Mouse (Mus musculus): ENCODE results near the gene Parp16.

Parp16 gene

DNA sequence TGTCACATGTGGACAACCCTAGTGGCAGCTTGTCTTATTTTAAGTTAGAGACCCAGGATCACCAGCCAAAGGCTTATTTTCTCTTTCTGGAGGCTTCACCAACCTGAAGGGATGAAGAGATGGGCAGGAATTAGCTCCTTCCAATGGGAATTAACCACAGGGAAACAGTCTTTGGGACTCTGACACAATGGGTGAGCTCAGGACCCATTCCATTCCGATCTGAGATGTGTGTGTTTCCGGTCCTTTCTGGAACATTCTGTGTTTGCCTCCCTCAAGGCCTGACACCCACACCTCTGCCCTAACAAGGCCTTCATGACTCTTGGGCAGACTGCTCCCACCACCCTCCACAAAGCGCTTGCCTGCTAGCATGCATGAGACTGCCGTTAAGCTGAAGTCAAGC, at the start of gene Parp16:
Parp16 (plus strand) TSS at position 301 of the 400 bp plus-strand sequence.
- no peak for DNase-seq (ENCODE audit: low read depth, low spot score)

DNA sequence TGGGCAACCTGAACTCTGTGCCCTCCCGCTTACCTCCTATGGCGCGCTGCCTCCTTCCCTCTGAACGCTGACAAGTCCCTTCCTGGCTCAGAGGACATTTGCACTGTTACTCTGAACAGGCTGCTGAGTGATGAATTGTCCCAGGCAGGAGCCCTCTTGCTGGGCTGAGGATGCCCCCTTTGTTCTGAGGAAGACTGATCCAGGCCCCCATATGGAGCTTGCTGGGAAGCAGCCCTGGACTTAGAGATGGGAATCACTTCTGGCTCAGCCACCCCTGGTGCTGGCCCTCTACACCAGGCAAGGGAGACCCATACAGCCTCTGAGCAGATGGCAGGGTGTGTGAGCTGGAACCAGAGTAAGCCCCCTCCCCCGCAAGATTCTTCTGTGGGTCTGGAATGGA, 49.2 kb upstream of the Parp16 start:
- DNase-seq (ENCODE audit: low read depth, low spot score): no peak

DNA sequence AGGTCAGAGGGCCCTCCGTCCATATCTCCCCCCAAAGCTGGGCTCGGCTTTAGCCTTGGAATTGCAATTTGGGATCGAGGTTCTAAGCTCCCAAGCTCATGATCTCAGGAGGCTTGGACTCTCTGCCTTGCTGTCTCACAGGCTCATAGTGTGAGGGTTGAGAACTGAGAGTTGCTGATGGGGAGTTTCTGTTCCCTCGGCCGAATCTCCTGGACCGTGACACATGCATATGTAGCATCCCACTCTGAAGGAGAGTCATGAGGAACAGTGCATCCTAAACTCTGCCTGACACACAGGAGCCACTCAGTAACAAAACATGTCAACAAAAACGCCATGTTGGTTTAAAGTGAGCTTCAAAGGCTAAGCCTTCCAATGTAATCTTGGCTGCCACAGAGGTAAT, 46.6 kb upstream of the Parp16 start:
- no peak for DNase-seq (ENCODE audit: low read depth, low spot score)

DNA sequence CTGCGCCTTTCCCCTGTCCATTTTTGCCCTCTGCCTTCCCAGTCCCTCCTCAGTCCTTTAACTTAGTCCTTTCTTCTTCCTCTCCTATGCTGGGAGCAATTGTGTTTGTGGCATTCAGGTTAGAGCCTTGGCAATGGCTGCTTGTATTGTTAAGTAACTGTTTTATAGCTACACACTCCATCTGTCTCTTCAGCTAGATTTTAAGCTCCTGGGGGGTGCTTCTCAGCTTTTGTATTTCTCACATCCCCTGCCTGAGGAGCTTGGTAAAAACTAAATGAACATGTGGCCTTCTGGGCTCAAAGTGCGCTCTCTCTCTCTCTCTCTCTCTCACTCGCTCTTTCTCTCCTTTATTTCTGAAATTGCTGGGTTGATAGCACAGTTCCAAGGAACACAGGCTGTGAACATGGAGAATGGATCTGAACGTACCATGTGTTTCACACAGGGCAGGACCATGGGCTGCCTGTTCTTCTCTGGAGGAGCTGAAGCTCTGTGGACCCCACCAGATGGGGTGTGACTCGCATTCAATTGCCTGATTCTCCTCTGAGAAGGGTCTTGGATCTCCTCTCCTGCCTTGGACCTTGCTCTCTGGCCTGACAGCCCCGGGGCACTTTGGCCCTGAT, 42.3 kb upstream of the Parp16 start:
- no peak for DNase-seq (ENCODE audit: low read depth, low spot score)

DNA sequence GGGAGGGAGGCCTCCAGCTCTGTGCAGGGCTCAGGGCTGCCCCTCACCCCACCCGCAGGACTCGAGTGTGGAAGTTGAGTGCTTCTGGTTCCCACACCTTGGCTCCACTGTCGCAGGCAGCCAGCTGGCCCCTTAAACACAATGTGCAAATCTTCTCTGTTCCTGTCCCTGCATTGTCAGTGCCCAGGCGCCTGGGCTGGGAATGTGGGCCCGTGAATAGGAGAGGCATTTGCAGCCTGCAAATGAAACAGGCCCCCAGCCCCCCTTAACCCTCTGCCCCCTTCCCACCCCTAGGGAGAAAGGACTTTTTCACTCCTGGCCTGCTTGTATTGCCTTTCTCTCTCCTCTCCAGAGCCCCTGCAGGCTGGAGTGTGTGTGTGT, 41.8 kb upstream of the Parp16 start:
- DNase-seq (ENCODE audit: low read depth, low spot score): no peak

DNA sequence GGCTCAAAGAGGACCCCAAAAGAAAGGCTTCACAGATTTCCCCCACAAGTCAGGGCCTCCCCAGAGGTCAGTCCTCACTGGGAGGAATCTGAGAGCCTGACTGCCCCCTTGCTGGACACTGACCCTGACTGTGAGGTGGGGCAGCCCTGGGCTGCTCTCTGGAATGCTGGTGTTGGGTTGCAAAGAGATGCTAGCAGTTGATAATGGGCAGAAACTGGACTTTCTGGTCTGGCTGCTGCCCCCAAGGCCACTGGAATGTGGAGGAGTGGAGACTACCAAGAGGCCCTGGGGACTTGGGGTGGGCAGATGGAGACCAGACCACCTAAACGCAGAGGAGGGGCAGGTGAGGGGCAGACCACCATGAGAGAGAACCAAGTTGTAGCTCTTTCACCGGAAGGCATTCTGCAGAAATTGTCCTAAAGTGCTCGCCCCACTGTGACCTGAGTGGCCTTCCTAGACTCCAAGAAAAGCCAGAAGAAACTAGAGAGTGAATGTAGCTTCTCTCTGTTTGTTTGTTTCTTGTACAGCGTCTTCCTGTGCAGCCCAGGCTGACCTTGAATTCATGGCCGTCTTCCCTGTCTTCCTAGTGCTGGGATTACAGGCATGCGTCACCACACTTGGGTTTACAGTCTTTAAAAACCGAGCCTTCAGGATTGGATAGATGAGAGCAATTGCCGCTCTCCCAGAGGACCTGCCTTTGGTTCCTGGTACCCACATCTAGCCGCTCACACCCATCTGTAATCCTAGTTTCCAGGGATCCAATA, 40.3 kb upstream of the Parp16 start:
- no peak for DNase-seq (ENCODE audit: low read depth, low spot score)

DNA sequence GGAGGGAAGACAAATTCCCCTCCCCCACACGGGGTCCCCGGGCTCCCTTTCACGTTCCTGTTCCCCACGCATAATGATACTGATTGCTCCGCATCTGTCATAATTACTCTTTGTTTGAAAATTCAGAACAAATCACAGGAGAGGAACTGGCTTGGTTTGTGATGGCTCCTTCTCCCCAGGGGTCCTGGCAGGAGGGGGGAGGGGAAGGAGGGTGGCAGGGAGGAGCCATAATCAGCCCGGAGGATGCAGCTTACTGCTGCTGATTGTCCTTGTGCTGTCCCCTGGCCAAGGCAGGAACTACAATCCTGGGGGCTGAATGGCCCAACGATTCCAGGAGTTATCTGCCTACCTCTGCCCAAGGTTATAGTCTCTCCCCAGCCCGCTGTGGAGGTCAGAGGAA, 38.5 kb upstream of the Parp16 start:
- peak; percentile 66 for DNase-seq (ENCODE audit: low read depth, low spot score)

DNA sequence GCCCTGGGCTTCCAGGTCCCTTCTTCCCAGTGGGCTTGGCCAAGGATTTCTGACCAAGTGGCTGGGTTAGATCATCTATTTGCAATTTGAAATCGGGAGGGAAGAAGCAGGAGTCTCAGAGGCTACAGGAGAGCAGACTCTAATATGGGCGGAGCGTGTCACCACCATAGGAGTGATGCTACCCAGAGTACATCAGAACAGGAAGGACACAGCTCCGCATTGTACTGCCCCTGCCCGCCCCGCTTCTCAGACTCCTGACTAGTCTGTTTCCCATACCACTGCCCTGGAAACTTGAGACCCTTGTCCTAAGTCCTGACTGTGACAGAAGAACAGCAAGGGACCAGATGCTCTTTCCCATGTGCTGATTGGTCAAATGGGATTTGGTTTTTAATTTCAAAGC, 37.5 kb upstream of the Parp16 start:
- DNase-seq (ENCODE audit: low read depth, low spot score): no peak

DNA sequence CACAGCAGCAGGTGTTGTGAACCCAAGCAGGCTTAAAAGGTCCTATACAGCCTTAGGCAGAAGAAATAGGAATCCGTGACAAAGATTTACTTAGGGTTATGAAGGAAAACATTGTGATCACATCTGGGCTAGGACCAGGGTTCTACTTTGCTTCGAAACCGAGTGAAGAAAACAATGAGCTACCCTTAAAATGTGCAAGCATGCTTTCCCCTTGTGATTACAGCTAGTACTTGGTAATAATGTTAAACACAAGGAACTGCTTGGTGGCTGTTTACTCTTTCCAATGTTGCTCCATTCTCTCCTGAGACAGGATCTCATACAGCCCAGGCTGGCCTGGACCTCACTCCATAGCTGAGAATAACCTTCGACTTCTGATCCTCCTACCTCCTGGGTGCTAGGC, 34.0 kb upstream of the Parp16 start:
- DNase-seq (ENCODE audit: low read depth, low spot score): no peak

DNA sequence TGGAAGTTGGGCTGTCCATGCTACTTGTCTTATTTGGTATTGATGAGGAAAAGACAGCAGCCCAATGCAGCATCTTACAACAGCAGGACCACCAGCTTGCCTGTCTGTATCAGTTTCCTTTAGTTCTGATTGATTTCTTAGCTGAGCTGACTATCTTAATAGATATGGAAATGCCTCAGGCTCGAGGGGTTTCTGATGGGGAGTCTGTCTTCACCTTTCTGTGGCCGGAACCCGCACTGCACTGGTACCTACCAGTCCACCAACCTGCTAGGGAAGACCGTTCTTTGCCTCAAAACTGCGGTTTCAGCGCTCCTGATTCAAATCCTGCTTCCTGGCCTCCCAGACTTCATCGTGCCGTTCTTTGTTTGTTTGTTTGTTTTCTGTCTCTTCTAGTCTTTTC, 33.3 kb upstream of the Parp16 start:
- no peak for DNase-seq (ENCODE audit: low read depth, low spot score)

DNA sequence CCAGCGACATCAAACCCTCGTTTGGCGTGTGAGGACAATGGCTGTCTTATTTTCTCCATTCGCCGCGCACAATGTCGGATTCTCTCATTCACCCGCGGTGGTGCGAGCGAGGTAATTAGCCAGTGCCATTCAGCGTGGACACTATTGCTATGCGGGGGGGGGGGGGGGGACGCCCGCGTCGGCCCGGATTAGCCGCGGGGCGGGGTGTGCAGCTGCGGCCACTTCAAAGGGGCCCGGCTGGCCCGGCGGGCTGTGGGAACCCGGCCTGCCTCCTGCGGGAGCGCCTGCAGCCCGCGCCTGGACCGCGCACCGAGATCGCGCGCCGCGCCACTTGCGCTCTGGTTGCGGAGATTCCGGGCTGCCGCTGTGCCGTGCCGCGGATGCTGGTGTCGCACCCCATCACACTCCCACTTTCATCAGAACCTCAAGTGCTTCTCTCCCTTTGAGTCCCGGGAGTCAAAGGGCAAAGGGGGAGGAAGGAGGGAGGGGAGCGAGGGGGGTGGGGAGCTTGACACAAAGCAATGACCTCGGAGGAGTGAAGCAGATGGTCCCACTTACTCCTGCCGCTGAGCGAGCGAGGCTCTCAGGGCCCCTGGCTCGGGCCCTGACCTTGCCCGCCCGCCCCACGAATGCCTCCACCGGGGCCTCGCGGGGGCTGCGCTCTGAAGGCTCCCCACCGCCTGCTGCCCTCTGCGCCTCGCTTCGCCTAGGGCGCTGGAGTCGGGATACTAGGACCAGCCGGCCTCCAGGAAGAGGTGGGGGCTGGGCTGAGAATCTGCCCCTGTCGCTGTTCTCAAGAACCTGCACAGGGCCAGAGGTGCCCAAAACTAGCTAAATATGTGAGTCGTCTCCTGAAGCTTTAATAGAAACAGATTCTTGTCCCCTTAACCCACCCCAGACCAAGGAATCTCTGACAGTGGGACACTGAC, 32.2 kb upstream of the Parp16 start:
- DNase-seq (ENCODE audit: low read depth, low spot score): peak; percentile 63

DNA sequence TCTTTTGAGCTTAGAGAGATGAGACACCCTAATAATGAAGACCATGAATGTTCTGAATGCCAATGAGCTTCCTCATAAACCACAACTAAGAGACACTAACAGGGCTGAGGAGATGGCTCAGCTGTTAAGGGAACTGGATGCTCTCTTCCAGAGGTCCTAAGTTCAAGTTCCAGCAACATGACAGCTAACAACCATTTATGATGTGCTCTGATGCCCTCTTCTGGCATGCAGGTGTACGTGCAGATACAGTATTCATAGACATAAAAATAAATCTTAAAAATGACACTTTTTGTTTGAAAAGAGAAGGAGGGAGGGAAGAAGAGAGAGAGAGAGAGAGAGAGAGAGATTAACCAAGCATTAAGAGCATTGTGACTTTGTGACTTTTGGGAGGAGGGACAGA, 30.3 kb upstream of the Parp16 start:
- DNase-seq (ENCODE audit: low read depth, low spot score): peak; percentile 71

DNA sequence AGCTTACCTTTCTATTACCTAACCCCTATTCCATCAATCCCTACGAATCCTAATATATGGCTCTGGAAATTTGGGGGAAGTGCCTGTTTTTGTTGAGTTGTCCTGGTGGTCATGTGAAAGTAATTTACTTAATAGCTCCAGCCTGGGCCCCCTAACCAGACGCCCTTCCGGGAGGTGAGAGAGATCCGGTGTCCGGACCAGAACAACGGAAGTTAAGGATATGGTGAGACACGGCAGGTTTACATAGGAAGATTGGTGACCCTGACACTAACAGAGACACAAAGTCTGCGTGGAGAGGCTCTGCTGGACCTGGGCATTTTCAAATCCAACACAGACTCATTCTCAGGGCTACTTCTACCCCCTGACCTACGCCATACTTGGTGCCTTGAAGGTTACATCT, 28.8 kb upstream of the Parp16 start:
- no peak for DNase-seq (ENCODE audit: low read depth, low spot score)

DNA sequence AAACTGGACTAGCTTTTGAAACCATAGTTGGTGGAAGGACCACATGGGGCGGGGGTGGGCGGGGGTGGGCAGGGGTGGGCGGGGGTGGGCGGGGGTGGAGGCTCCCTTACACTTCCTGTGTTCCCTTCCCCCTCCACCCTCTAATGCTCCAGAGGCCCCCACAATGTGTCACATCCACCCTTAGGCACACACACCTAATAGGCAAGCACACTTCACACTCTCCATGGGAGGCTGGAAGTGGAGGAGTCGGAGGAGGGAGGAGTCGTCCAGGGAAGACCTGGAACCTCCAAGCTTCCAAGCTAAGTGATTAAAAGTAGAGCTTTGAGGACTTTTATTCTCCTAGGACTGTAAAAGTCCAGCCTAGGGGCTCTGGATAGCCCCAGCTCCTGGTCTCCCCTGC, 26.6 kb upstream of the Parp16 start:
- DNase-seq (ENCODE audit: low read depth, low spot score): no peak

DNA sequence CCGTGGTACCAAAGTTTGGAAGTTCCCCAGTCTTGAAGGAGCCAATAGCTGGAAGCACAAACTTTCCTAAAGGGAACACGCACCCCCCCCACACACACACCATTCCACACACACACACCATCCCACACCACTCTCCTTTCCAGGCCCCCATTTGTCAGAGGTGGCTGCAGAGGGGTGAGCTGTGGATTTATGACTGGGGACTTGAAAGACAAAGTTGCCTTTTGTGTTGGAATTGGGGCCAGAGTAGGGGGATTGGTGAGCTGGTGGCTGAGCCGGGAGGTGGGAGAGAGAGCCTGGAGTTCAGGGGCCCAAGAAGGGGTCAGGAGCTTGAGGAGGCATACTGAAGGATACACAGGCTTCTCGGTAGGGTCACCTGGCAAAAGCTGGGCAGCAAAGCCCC, 26.2 kb upstream of the Parp16 start:
- no peak for DNase-seq (ENCODE audit: low read depth, low spot score)

DNA sequence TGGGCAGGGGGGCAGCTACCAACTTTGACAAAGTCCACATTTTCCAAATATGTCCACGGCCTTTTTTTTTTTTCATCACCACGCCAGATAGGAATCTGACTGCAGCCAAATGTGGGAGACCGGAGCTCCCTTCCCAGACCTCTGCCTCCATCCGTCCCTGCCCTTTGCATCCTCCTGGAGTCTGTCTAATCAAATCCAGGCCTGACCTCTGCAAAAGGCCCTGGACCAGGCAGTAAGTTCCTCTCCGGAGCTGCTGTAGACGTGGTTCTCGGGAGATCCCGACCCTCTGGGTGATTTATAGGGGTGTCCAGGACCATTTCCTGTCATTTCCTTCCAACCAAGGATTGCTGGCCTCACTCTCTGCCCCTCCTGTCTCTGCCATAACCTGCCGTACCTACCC, 22.5 kb upstream of the Parp16 start:
- DNase-seq (ENCODE audit: low read depth, low spot score): no peak

DNA sequence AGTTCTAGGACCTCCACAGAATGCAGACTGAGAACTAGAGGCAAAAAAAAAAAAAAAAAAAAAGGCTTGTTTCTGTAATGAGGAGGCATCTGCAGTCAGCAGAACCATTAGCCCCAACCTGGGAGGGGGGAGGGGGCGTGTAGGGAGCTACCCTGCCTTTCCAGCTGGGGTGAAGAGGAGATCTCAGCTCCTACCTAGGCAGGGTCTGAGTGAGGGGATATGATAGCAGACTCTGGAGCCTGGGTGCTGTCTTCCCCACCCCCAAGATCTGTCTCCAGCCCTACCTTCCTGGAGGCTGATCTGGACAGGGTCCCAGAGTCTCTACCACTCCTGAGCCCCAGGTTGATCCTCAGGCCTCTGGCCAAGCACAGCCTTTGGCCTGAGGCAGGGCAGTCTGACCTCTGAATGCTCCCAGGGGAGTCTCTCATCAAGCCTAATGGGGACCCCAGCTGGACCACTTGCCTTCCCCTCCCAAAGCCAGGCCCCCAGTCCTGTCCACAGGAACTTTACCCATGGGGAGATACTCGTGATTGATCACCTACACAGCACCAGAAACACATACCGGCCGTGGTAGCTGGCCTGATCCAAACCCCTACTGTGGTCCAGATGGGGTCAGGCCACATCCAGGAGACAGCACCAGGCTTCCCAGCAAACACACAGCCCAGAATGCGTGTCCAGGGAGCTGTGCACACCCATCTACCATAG, 19.8 kb upstream of the Parp16 start:
- DNase-seq (ENCODE audit: low read depth, low spot score): peak; percentile 84

DNA sequence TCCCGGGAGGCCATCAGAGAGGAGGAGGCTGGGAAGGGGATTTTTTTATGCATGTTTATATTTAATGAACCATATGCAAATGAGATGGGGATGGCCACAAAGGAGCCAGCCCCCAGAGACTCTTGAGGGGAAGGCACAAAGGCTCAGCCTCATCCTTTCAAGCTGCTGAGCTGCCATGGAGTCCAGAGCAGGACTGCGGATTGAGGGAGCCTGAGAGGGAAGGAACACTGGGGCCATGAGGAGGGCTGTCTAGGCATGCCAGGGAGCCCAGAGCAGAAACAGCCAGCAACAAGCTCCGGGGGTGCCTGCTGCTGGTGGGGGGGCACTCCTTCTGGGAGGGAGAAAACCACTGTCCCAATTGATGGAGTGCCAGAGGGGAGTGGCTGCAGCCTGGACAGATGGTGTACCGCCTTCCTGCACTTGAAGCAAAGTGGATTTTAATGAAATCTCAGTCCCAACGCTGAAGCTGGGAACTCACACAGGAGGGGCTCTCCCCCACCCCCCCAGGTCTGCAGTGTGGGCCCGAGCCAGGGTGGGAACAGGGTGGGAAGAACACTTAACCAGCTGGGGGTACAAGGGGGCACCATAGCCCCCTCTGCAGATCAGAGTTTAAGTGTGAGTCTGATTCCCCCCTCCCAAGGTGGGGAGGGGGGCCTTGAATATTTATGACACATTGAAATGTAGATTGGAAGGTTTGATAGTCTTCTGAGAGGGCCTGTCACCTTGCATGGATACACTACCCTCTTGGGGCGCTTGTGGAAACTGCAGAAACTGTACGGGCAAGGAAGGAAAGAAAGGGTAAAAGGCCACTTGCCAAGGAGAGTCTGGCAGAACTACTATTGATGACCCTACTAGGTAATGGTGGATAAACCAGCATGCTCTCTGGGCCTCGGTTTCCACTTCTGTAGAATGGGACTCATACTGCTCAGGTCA, 18.9 kb upstream of the Parp16 start:
- DNase-seq (ENCODE audit: low read depth, low spot score): peak; percentile 70

DNA sequence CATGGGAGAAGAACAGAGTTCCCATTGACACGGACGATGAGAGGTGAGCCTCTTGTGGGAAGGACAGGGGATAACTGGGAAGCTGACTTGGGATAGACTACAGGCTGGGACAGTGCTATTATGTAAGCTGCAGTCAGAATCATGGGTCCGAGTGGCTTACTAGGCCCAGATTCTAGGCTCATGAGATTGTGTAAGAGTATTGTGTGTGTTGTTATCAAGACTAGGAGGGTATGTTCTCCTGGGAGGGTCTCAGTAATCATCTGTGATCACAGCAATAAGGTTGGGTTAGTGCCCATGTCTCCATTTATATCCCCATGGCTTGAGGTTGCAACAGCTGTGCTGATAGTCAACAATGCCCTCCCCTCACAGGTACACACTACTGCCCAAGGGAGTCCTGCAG, 17.7 kb upstream of the Parp16 start:
- DNase-seq (ENCODE audit: low read depth, low spot score): no peak

DNA sequence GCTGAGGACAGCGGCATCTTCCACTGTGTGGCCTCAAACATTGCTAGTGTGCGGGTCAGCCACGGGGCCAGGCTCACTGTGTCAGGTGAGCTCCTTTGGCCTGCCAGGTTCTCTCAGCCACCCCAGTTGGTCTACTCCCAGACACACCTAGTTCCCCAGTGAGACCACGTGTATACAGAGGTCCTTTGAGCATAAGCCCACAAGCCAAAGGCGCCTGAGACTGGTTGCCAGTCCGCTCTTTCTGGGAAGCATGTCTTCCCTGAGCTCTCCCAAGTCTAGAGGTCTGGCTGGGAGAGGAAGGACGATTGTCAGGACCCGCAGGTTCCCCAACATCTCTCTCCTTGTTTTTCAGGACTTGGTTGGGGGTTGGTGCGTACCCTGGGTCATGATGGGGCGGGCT, 17.2 kb upstream of the Parp16 start:
- peak; percentile 58 for DNase-seq (ENCODE audit: low read depth, low spot score)

All from ES-CJ7 (cell line).